ENCODE assay signal across 18 mouse cellular contexts in genomic region chr8:67318675-67319074, GRCm38 (mm10).
"Had no signal": no experiment of that assay in that cellular context is flagged by ENCODE, and none has a peak within 500 bp of the region (broad histone marks: within the 10 kb centered on the region; RNA-seq: fewer than 3 reads in every experiment).

No protein-coding gene starts in this region.

- H3K36me3 ChIP-seq: lung, embryonic 15.5 days; midbrain, embryonic 13.5 days; midbrain, embryonic 15.5 days; neural tube, embryonic 12.5 days; stomach, embryonic 15.5 days had no signal

- DNase-seq: liver, postnatal 0 days; lung, adult 2 months; lung, postnatal 14 days; lung, postnatal 36 days; right cerebral cortex, postnatal 25 days; thymus, adult 18-20 months; thymus, postnatal 14 days; thymus, postnatal 36 days had no signal

- ATAC-seq: liver, postnatal 0 days; lung, postnatal 0 days; midbrain, embryonic 13.5 days; midbrain, embryonic 15.5 days had no signal

- H3K4me2 ChIP-seq: lung, embryonic 15.5 days; midbrain, embryonic 11.5 days; midbrain, embryonic 13.5 days; midbrain, embryonic 15.5 days; neural tube, embryonic 12.5 days; stomach, embryonic 15.5 days had no signal

- H3K9me3 ChIP-seq: lung, embryonic 15.5 days; midbrain, embryonic 13.5 days; midbrain, embryonic 15.5 days; neural tube, embryonic 12.5 days; stomach, embryonic 15.5 days had no signal

- H3K9ac ChIP-seq: liver, postnatal 0 days; lung, embryonic 15.5 days; midbrain, embryonic 13.5 days; midbrain, embryonic 15.5 days; neural tube, embryonic 12.5 days; stomach, embryonic 15.5 days had no signal

- H3K4me1 ChIP-seq: lung, embryonic 15.5 days; megakaryocyte, embryonic 14.5 days; midbrain, embryonic 13.5 days; midbrain, embryonic 15.5 days; neural tube, embryonic 12.5 days; stomach, embryonic 15.5 days had no signal

- H3K4me3 ChIP-seq: lung, embryonic 15.5 days; megakaryocyte, embryonic 14.5 days; midbrain, embryonic 13.5 days; midbrain, embryonic 15.5 days; neural tube, embryonic 12.5 days; stomach, embryonic 15.5 days had no signal

- H3K27me3 ChIP-seq: lung, embryonic 15.5 days; megakaryocyte, embryonic 14.5 days; midbrain, embryonic 13.5 days; midbrain, embryonic 15.5 days; neural tube, embryonic 12.5 days; stomach, embryonic 15.5 days had no signal

- H3K27ac ChIP-seq: lung, embryonic 15.5 days; macrophage; midbrain, embryonic 13.5 days; midbrain, embryonic 15.5 days; neural tube, embryonic 12.5 days; stomach, embryonic 15.5 days; stomach, postnatal 0 days had no signal
